Mouse (Mus musculus) thymus, adult 2 months (tissue): ENCODE measurements around the gene Tdp1. TPM values are rescaled to one million over a fixed set of nuclear protein-coding genes. Genes with fewer than 3 reads are reported as not detected.
A peak's percentile ranks its signal among the peaks of the same experiment; 100 is the strongest.

ENCODE experiments used
- DNase-seq: peaks from one replicate; pipeline ENCODE4 v3.0.0; 2021
- H3K27ac ChIP-seq: fragments of 200-500 bp; 2 replicates; pipeline ENCODE4 v1.5.1; 2012; ENCODE audit warnings: low read length, control low read depth; ENCODE audit not compliant: control insufficient read depth, insufficient read depth
- H3K27me3 ChIP-seq: fragments of 200-500 bp; 2 replicates; pipeline ENCODE4 v1.6.1; 2012; ENCODE audit warnings: mild to moderate bottlenecking, low read length, moderate library complexity, mixed read lengths; ENCODE audit not compliant: control insufficient read depth, insufficient read depth
- H3K36me3 ChIP-seq: fragments of 200-500 bp; 2 replicates; pipeline ENCODE4 v1.6.1; 2012; ENCODE audit warnings: mild to moderate bottlenecking, low read length, moderate library complexity; ENCODE audit not compliant: control insufficient read depth, insufficient read depth
- H3K4me1 ChIP-seq: fragments of 200-500 bp; replicated peaks from 2 replicates; pipeline ENCODE4 v1.6.1; 2012; ENCODE audit warnings: low read length; ENCODE audit not compliant: control insufficient read depth, insufficient read depth
- H3K4me3 ChIP-seq: fragments of 200-500 bp; 2 replicates; pipeline ENCODE4 v1.5.1; 2012; ENCODE audit warnings: mild to moderate bottlenecking, low read length, control low read depth, moderate library complexity; ENCODE audit not compliant: control insufficient read depth, insufficient read depth
- CTCF ChIP-seq: fragments of 200-500 bp; IDR thresholded peaks from 2 replicates; pipeline ENCODE4 v1.5.1; 2012; ENCODE audit warnings: mild to moderate bottlenecking, control low read depth, low read length, moderate library complexity, borderline replicate concordance; ENCODE audit not compliant: control insufficient read depth, poor library complexity, insufficient read depth; ENCODE audit errors: extremely low read depth
- POLR2A ChIP-seq: fragments of 200-500 bp; IDR thresholded peaks from 2 replicates; pipeline ENCODE4 v1.6.1; 2012; ENCODE audit warnings: mild to moderate bottlenecking, low read length, control low read depth, moderate library complexity; ENCODE audit not compliant: control insufficient read depth, poor library complexity, insufficient read depth; ENCODE audit errors: extremely low read depth
- WGBS: fragments of 180-500 bp; shearing (Covaris S2); methylation state at CpG from one replicate; pipeline ENCODE4 v1.1.7; 2018; 5-methylcytosine and 5-hydroxymethylcytosine counted together
- polyA plus RNA-seq: library from polyadenylated mRNA; depleted of rRNA; stranded (reverse); fragments of >200 nt; gene quantifications from 2 replicates; pipeline ENCODE4 v1.2.3, GENCODE M21; 2012

The Tdp1 gene
- polyA plus RNA-seq, 1 experiment: 33.9 TPM

- Histone ChIP-seq H3K4me1 (no peaks in the 10 kb centered on the region), H3K27ac (no peak overlapping the region), H3K27me3 (no peaks in the 10 kb centered on the region), H3K36me3 (peaks cover 13% of the 10 kb centered on the region), H3K4me3 (no peak overlapping the region)
- 94% methylated on average over 15 of the region's 15 CpGs for WGBS
- no peak for DNase-seq
- TF ChIP-seq CTCF (no peak), POLR2A (no peak)
These were observed 33.6 kb downstream of the Tdp1 start for GRCm38 (mm10) chr12:99917800-99918427.

- H3K36me3 ChIP-seq: peaks cover 13% of the 10 kb centered on the region
- DNase-seq: no peak
- H3K27me3 ChIP-seq: no peaks in the 10 kb centered on the region
- WGBS: 95% methylated on average over 3 of the region's 3 CpGs
- TF ChIP-seq CTCF (no peak), POLR2A (no peak)
- H3K27ac ChIP-seq: no peak overlapping the region
- H3K4me3 ChIP-seq: no peak overlapping the region
- no peaks in the 10 kb centered on the region for H3K4me1 ChIP-seq
These were observed 35.3 kb downstream of the Tdp1 start for GRCm38 (mm10) chr12:99919636-99920035.

DNA sequence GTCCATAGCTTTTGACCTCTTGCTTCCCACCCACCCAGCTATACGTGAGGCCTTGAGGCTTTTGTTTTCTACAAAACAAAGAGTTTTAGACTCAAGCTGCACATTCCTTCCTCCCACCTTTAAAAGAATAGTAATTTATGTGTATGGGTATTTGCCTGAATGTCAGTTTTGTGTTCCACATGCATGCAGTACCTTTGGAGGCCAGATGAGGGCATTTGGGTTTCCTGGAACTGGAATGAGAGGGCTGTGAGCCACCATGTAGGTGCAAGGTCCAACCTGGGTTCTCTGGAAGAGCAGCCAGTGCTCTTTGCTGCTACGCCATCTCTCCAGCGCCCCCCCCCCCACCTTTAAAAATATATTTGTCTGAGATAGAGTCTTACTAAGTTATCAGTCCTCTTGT lies 36.7 kb downstream of the Tdp1 start:
- WGBS: 92% methylated on average over 3 of the region's 3 CpGs
- DNase-seq: peak; percentile 19
- TF ChIP-seq CTCF (no peak), POLR2A (no peak)
- Histone ChIP-seq H3K4me1 (no peaks in the 10 kb centered on the region), H3K27ac (no peak overlapping the region), H3K4me3 (no peak overlapping the region), H3K27me3 (no peaks in the 10 kb centered on the region), H3K36me3 (peaks cover 7% of the 10 kb centered on the region)

DNA sequence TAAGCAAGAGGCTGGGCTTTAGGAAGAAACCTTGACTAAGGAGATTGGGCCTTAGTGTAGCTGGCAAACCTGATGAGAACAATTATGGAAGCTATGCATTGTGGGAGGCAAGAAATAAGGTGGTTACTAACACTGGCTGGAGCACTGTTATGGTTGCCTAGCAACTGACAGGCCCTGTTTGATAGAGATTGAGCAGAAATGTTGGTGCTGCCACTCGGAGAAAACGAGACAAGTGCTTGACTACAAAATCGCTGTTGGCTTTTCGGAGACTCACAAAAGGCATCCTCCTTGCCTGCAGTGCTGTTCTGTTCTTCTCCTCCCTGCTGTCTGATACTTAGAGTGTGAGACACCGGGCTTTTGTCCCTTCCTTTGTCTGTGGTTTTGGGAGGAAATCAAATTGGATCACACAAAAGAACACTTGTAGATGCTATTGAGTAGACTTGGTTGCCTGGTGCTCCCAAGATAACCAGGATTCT lies 38.9 kb downstream of the Tdp1 start:
- TF ChIP-seq CTCF (no peak), POLR2A (no peak)
- no peaks in the 10 kb centered on the region for H3K27me3 ChIP-seq
- 93% methylated on average over 5 of the region's 5 CpGs for WGBS

GRCm38 (mm10) chr12:99923703-99924102 lies 39.4 kb downstream of the Tdp1 start:
- no peak for DNase-seq
- Histone ChIP-seq H3K36me3 (peaks cover 4% of the 10 kb centered on the region; the same call in 1 of the 2 replicates), H3K27me3 (no peaks in the 10 kb centered on the region), H3K4me1 (no peaks in the 10 kb centered on the region), H3K27ac (no peak overlapping the region), H3K4me3 (no peak overlapping the region)
- 95% methylated on average over 5 of the region's 5 CpGs for WGBS
- TF ChIP-seq POLR2A (no peak), CTCF (no peak)

More for the DNA sequence above, 38.9 kb downstream of the Tdp1 start:
- no peak overlapping the region for H3K4me3 ChIP-seq
- peaks cover 4% of the 10 kb centered on the region; the same call in 1 of the 2 replicates for H3K36me3 ChIP-seq
- no peak for DNase-seq
- no peak overlapping the region for H3K27ac ChIP-seq
- H3K4me1 ChIP-seq: no peaks in the 10 kb centered on the region

- 95% methylated on average over 7 of the region's 7 CpGs for WGBS
- peaks cover under 1% of the 10 kb centered on the region; the same call in 1 of the 2 replicates for H3K36me3 ChIP-seq
- no peaks in the 10 kb centered on the region for H3K27me3 ChIP-seq
- no peak for DNase-seq
- H3K4me1 ChIP-seq: no peaks in the 10 kb centered on the region
- no peak overlapping the region for H3K27ac ChIP-seq
- no peak overlapping the region for H3K4me3 ChIP-seq
- TF ChIP-seq CTCF: no peak
- no peak for TF ChIP-seq POLR2A
These were observed 44.0 kb downstream of the Tdp1 start for GRCm38 (mm10) chr12:99928311-99928710.
